In genomic region chr10:68355471-68356092, GRCm38 (mm10) we compare ENCODE assay signal across 10 mouse cellular contexts.
DNase-seq lines count a peak whose midpoint lies in the region; ATAC-seq and TF ChIP-seq lines count a peak whose summit lies in the region.
"Had no signal": no experiment of that assay in that cellular context is flagged by ENCODE, and none has a peak within 500 bp of the region (broad histone marks: within the 10 kb centered on the region; RNA-seq: fewer than 3 reads in every experiment).

No protein-coding gene starts in this region.

- no peak for DNase-seq in heart, postnatal 14 days
- no peak for DNase-seq in CH12.LX (ENCODE audit: extremely low read depth)
- DNase-seq in limb, embryonic 14.5 days (ENCODE audit: low spot score), result no peak
- no peak for DNase-seq in ovary, postnatal 10 days (ENCODE audit: low spot score)
- DNase-seq in frontal cortex, postnatal 36 days (ENCODE audit: low spot score in 2 of 2), result no peak
- no peak for DNase-seq in urinary bladder, adult 2 months (ENCODE audit: low spot score)
- DNase-seq: cerebellum, adult 18-20 months had no signal

- 0 out of 2 replicates have a peak overlapping the region, but pooled peaks have one; percentile 24 for H3K4me2 ChIP-seq in heart, embryonic 15.5 days
- H3K4me2 ChIP-seq in CH12.LX (ENCODE audit: insufficient read depth, low read depth, poor library complexity, severe bottlenecking), result peak overlapping the region; percentile 77
- peak overlapping the region; percentile 17 for H3K4me2 ChIP-seq in forebrain, embryonic 12.5 days
- 0 out of 2 replicates have a peak overlapping the region, but pooled peaks have one; percentile 18 for H3K4me2 ChIP-seq in limb, embryonic 14.5 days (replicated peaks; ENCODE audit: low read depth, low read length, severe bottlenecking)

- no peak for TF ChIP-seq RAD21 in CH12.LX (IDR thresholded peaks at IDR 0.05; ENCODE audit: low read depth, low read length)

- no peak for TF ChIP-seq CTCF in CH12.LX (conservative IDR thresholded peaks at IDR 0.05 in 1 of 2, IDR thresholded peaks at IDR 0.05 in 1 of 2; ENCODE audit: low read depth in 2 of 2, low read length in 2 of 2)

- no peaks in the 10 kb centered on the region for H3K79me2 ChIP-seq in CH12.LX (replicated peaks; ENCODE audit: control insufficient read depth, extremely low read depth, insufficient read depth, poor library complexity, severe bottlenecking)

- no peaks in the 10 kb centered on the region for H3K9me3 ChIP-seq in heart, embryonic 15.5 days (replicated peaks)
- no peaks in the 10 kb centered on the region for H3K9me3 ChIP-seq in CH12.LX (replicated peaks; ENCODE audit: low read length)
- no peaks in the 10 kb centered on the region for H3K9me3 ChIP-seq in forebrain, embryonic 12.5 days
- no peaks in the 10 kb centered on the region for H3K9me3 ChIP-seq in limb, embryonic 14.5 days (ENCODE audit: control insufficient read depth, low read length)

- dilution Hi-C loops in CH12.LX (cut with MboI; ENCODE audit: extremely low pct_ligation_motif_present, extremely low pct_unique_long_range_greater_than_20kb, low sequenced_read_pairs), result no loop called here

- no peak for TF ChIP-seq POLR2A in CH12.LX (IDR thresholded peaks at IDR 0.05; ENCODE audit: low read depth, low read length)
- TF ChIP-seq POLR2A in limb, embryonic 14.5 days (IDR thresholded peaks at IDR 0.05; ENCODE audit: borderline replicate concordance, extremely low read depth, insufficient read depth, insufficient read length), result no peak

- H3K9ac ChIP-seq in heart, embryonic 15.5 days, result no peak overlapping the region
- H3K9ac ChIP-seq in CH12.LX (ENCODE audit: insufficient read depth, low read depth), result peak overlapping the region; percentile 71
- H3K9ac ChIP-seq in forebrain, embryonic 12.5 days, result no peak overlapping the region
- H3K9ac ChIP-seq in limb, embryonic 14.5 days (ENCODE audit: low read depth, low read length, severe bottlenecking), result no peak overlapping the region

- no peak for ATAC-seq in heart, embryonic 15.5 days (replicated peaks; ENCODE audit: insufficient number of reproducible peaks, insufficient read depth, low FRiP score, low read depth)
- peak; percentile 42; the same call in 1 of the 2 replicates for ATAC-seq in forebrain, embryonic 12.5 days (ENCODE audit: low FRiP score)
- ATAC-seq in limb, embryonic 14.5 days (ENCODE audit: low FRiP score, low read depth), result no peak

- no peak overlapping the region for H3K4me3 ChIP-seq in heart, embryonic 15.5 days
- peak overlapping the region in 2 of 3 experiments; percentile 20 to 37 for H3K4me3 ChIP-seq in CH12.LX (replicated peaks in 1 of 3; ENCODE audit: low read depth in 2 of 3, low read length in 2 of 3, poor library complexity in 1 of 3)
- H3K4me3 ChIP-seq in forebrain, embryonic 12.5 days (replicated peaks), result no peak overlapping the region
- H3K4me3 ChIP-seq in limb, embryonic 14.5 days (replicated peaks; ENCODE audit: low read length), result no peak overlapping the region

- H3K27me3 ChIP-seq in heart, embryonic 15.5 days, result no peaks in the 10 kb centered on the region
- H3K27me3 ChIP-seq in CH12.LX (replicated peaks), result no peaks in the 10 kb centered on the region
- no peaks in the 10 kb centered on the region for H3K27me3 ChIP-seq in forebrain, embryonic 12.5 days
- H3K27me3 ChIP-seq in limb, embryonic 14.5 days (ENCODE audit: control insufficient read depth, insufficient read depth, low read length), result no peaks in the 10 kb centered on the region

- intact Hi-C loops in heart, postnatal 14 days (cut with DNase I), result loop anchor here (5.0 kb wide), 2 partner anchors 73 to 92 kb away; no protein-coding TSS in a partner anchor

- H3K27ac ChIP-seq in heart, embryonic 15.5 days, result peak overlapping the region; percentile 66
- H3K27ac ChIP-seq in CH12.LX (ENCODE audit: insufficient read depth, low read depth), result peak overlapping the region; percentile 62
- peak overlapping the region; percentile 36; the same call in 1 of the 2 replicates for H3K27ac ChIP-seq in forebrain, embryonic 12.5 days
- H3K27ac ChIP-seq in limb, embryonic 14.5 days (replicated peaks; ENCODE audit: low read depth, low read length), result peak overlapping the region; percentile 10

- TF ChIP-seq EP300 in CH12.LX (IDR thresholded peaks at IDR 0.05; ENCODE audit: low read length), result no peak

- 42% methylated on average over 6 of the region's 6 CpGs for WGBS in heart, embryonic 15.5 days
- 4% methylated on average over 6 of the region's 6 CpGs for WGBS in forebrain, embryonic 12.5 days
- whole genome bisulfite sequencing in limb, embryonic 14.5 days, result 13% methylated on average over 6 of the region's 6 CpGs

- in situ Hi-C loops in CH12.LX (cut with MboI; ENCODE audit: low pct_ligation_motif_present, low pct_unique_long_range_greater_than_20kb, low sequenced_read_pairs), result no loop called here

- peaks cover 8% of the 10 kb centered on the region; the same call in 1 of the 2 replicates for H3K4me1 ChIP-seq in heart, embryonic 15.5 days (replicated peaks)
- H3K4me1 ChIP-seq in CH12.LX (ENCODE audit: control insufficient read depth in 1 of 2, insufficient read depth in 2 of 2), result peaks cover 0 to 26% of the 10 kb centered on the region in 2 experiments; a peak in 2 of 4 replicates
- peaks cover 29% of the 10 kb centered on the region for H3K4me1 ChIP-seq in forebrain, embryonic 12.5 days
- peaks cover 29% of the 10 kb centered on the region for H3K4me1 ChIP-seq in limb, embryonic 14.5 days (ENCODE audit: control insufficient read depth, insufficient read depth, low read length)

- H3K36me3 ChIP-seq in heart, embryonic 15.5 days, result no peaks in the 10 kb centered on the region
- H3K36me3 ChIP-seq in CH12.LX (replicated peaks in 1 of 2; ENCODE audit: control insufficient read depth in 1 of 2, insufficient read depth in 1 of 2, low read length in 1 of 2), result no peaks in the 10 kb centered on the region
- no peaks in the 10 kb centered on the region for H3K36me3 ChIP-seq in forebrain, embryonic 12.5 days (replicated peaks)
- H3K36me3 ChIP-seq in limb, embryonic 14.5 days (ENCODE audit: control insufficient read depth, insufficient read depth, low read length), result no peaks in the 10 kb centered on the region
- H3K36me3 ChIP-seq: G1E had no signal

TF ChIP-seq in CH12.LX, 34 proteins besides CTCF, POLR2A, EP300 and RAD21:
- TF ChIP-seq IRF4 (IDR thresholded peaks at IDR 0.05; ENCODE audit: low read depth, low read length) (no peak), USF2 (conservative IDR thresholded peaks at IDR 0.05; ENCODE audit: low read depth, low read length) (no peak), HCFC1 (IDR thresholded peaks at IDR 0.05; ENCODE audit: low read depth, low read length) (no peak), E2F4 (IDR thresholded peaks at IDR 0.05; ENCODE audit: insufficient replicate concordance, low read depth, low read length) (no peak), ETS1 (conservative IDR thresholded peaks at IDR 0.05; ENCODE audit: low read depth, low read length) (no peak), MAFK (IDR thresholded peaks at IDR 0.05; ENCODE audit: insufficient replicate concordance, low read length) (no peak), MYC (IDR thresholded peaks at IDR 0.05; ENCODE audit: low read depth, low read length) (no peak), MAX (IDR thresholded peaks at IDR 0.05; ENCODE audit: low read length) (no peak), BHLHE40 (IDR thresholded peaks at IDR 0.05; ENCODE audit: low read depth, low read length) (no peak), ZMIZ1 (IDR thresholded peaks at IDR 0.05; ENCODE audit: low read depth, low read length) (no peak), CHD1 (IDR thresholded peaks at IDR 0.05; ENCODE audit: low read depth, low read length) (no peak), MEF2A (IDR thresholded peaks at IDR 0.05; ENCODE audit: borderline replicate concordance, low read depth, low read length) (no peak), SIN3A (IDR thresholded peaks at IDR 0.05; ENCODE audit: low read length) (no peak), SMC3 (IDR thresholded peaks at IDR 0.05; ENCODE audit: low read depth, low read length) (no peak), UBTF (IDR thresholded peaks at IDR 0.05; ENCODE audit: low read depth, low read length) (no peak), ZKSCAN1 (IDR thresholded peaks at IDR 0.05; ENCODE audit: borderline replicate concordance, low read depth, low read length) (no peak), ZC3H11A (IDR thresholded peaks at IDR 0.05; ENCODE audit: low read depth, low read length) (no peak)

Comparison
In these comparisons a context has a peak if more than half of its experiments do, and no peak if none do; other contexts are left out.
1. H3K27ac ChIP-seq: peak in every context shown above with its lines; median percentile 66 in heart, embryonic 15.5 days; 62 in CH12.LX; 36 in forebrain, embryonic 12.5 days; 10 in limb, embryonic 14.5 days.
2. H3K4me2 ChIP-seq: peak in every context shown above with its lines; median percentile 77 in CH12.LX; 24 in heart, embryonic 15.5 days; 18 in limb, embryonic 14.5 days; 17 in forebrain, embryonic 12.5 days.
3. H3K4me3 ChIP-seq: peak in CH12.LX (2 of 3); none in heart, embryonic 15.5 days (single experiment), forebrain, embryonic 12.5 days (single experiment) and limb, embryonic 14.5 days (single experiment).